Mouse (Mus musculus): ENCODE results near the gene Tec. TPM values are rescaled to one million over a fixed set of nuclear protein-coding genes. Genes with fewer than 3 reads are reported as not detected.
A peak's percentile ranks its signal among the peaks of the same experiment; 100 is the strongest.

Tec gene
- polyA plus RNA-seq, 1 experiment from 2014 or later = 3.3 TPM

- no peaks in the 10 kb centered on the region; the same call in 1 of the 2 replicates for H3K9me3 ChIP-seq (ENCODE audit: control insufficient read depth, low read length)
- H3K27ac ChIP-seq (ENCODE audit: low read depth, low read length) = no peak overlapping the region
- H3K27me3 ChIP-seq (ENCODE audit: control insufficient read depth, insufficient read depth, low read length) = no peaks in the 10 kb centered on the region
- 0 out of 2 replicates have a peak, but pooled peaks cover 3% of the 10 kb centered on the region for H3K4me1 ChIP-seq (ENCODE audit: control insufficient read depth, insufficient read depth, low read length)
- H3K4me2 ChIP-seq = no peak overlapping the region
- WGBS = 89% methylated on average over 3 of the region's 3 CpGs
- no peak overlapping the region for H3K4me3 ChIP-seq (ENCODE audit: low read depth, low read length)
- H3K36me3 ChIP-seq (ENCODE audit: control insufficient read depth, insufficient read depth, low read length) = no peaks in the 10 kb centered on the region
- no peak for ATAC-seq (ENCODE audit: low FRiP score)
- DNase-seq (ENCODE audit: low spot score, missing footprints) = no peak
- no peak overlapping the region for H3K9ac ChIP-seq (ENCODE audit: low read length)
These were observed 56.0 kb downstream of the Tec start for GRCm38 (mm10) chr5:72812328-72812727.

- DNase-seq (ENCODE audit: low spot score, missing footprints) (no peak), ATAC-seq (ENCODE audit: low FRiP score) (no peak)
- WGBS = 90% methylated on average over 3 of the region's 3 CpGs
- H3K27me3 ChIP-seq (ENCODE audit: control insufficient read depth, insufficient read depth, low read length) = no peaks in the 10 kb centered on the region
- no peak overlapping the region for H3K27ac ChIP-seq (ENCODE audit: low read depth, low read length)
- no peaks in the 10 kb centered on the region for H3K36me3 ChIP-seq (ENCODE audit: control insufficient read depth, insufficient read depth, low read length)
- H3K9me3 ChIP-seq (ENCODE audit: control insufficient read depth, low read length) = no peaks in the 10 kb centered on the region; the same call in 1 of the 2 replicates
- H3K4me2 ChIP-seq = no peak overlapping the region
- no peak overlapping the region for H3K4me3 ChIP-seq (ENCODE audit: low read depth, low read length)
- H3K4me1 ChIP-seq (ENCODE audit: control insufficient read depth, insufficient read depth, low read length) = 0 out of 2 replicates have a peak, but pooled peaks cover 3% of the 10 kb centered on the region
- no peak overlapping the region for H3K9ac ChIP-seq (ENCODE audit: low read length)
These were observed 56.9 kb downstream of the Tec start for GRCm38 (mm10) chr5:72811397-72811796.

- H3K4me1 ChIP-seq (ENCODE audit: control insufficient read depth, insufficient read depth, low read length) = 0 out of 2 replicates have a peak, but pooled peaks cover 3% of the 10 kb centered on the region
- 92% methylated on average over 8 of the region's 8 CpGs for WGBS
- ATAC-seq (ENCODE audit: low FRiP score) = no peak
- no peaks in the 10 kb centered on the region for H3K27me3 ChIP-seq (ENCODE audit: control insufficient read depth, insufficient read depth, low read length)
- DNase-seq (ENCODE audit: low spot score, missing footprints) = peak; percentile 75
- no peaks in the 10 kb centered on the region for H3K36me3 ChIP-seq (ENCODE audit: control insufficient read depth, insufficient read depth, low read length)
- H3K27ac ChIP-seq (ENCODE audit: low read depth, low read length) = no peak overlapping the region
- no peak overlapping the region for H3K9ac ChIP-seq (ENCODE audit: low read length)
- H3K4me2 ChIP-seq = no peak overlapping the region
- H3K4me3 ChIP-seq (ENCODE audit: low read depth, low read length) = no peak overlapping the region
- no peaks in the 10 kb centered on the region; the same call in 1 of the 2 replicates for H3K9me3 ChIP-seq (ENCODE audit: control insufficient read depth, low read length)
These were observed 57.3 kb downstream of the Tec start for GRCm38 (mm10) chr5:72810990-72811389.

GRCm38 (mm10) chr5:72809480-72809879 is 58.8 kb downstream of the Tec start:
- Histone ChIP-seq H3K9me3 (ENCODE audit: control insufficient read depth, low read length) (no peaks in the 10 kb centered on the region; the same call in 1 of the 2 replicates), H3K4me3 (ENCODE audit: low read depth, low read length) (no peak overlapping the region), H3K27ac (ENCODE audit: low read depth, low read length) (0 out of 2 replicates have a peak overlapping the region, but pooled peaks have one; percentile 9), H3K9ac (ENCODE audit: low read length) (no peak overlapping the region), H3K36me3 (ENCODE audit: control insufficient read depth, insufficient read depth, low read length) (no peaks in the 10 kb centered on the region), H3K4me2 (no peak overlapping the region), H3K4me1 (ENCODE audit: control insufficient read depth, insufficient read depth, low read length) (0 out of 2 replicates have a peak, but pooled peaks cover 3% of the 10 kb centered on the region), H3K27me3 (ENCODE audit: control insufficient read depth, insufficient read depth, low read length) (no peaks in the 10 kb centered on the region)
- WGBS = 50% methylated on average over 2 of the region's 2 CpGs
- DNase-seq (ENCODE audit: low spot score, missing footprints) (no peak), ATAC-seq (ENCODE audit: low FRiP score) (peak; percentile 61; the same call in 1 of the 2 replicates)

- no peak overlapping the region; the same call in 1 of the 2 replicates for H3K27ac ChIP-seq (ENCODE audit: low read depth, low read length)
- ATAC-seq (ENCODE audit: low FRiP score) = no peak
- peak; percentile 85 for DNase-seq (ENCODE audit: low spot score, missing footprints)
- no peaks in the 10 kb centered on the region; the same call in 1 of the 2 replicates for H3K9me3 ChIP-seq (ENCODE audit: control insufficient read depth, low read length)
- WGBS = 58% methylated on average over 14 of the region's 14 CpGs
- H3K4me3 ChIP-seq (ENCODE audit: low read depth, low read length) = no peak overlapping the region
- H3K4me2 ChIP-seq = no peak overlapping the region
- no peaks in the 10 kb centered on the region for H3K27me3 ChIP-seq (ENCODE audit: control insufficient read depth, insufficient read depth, low read length)
- no peaks in the 10 kb centered on the region for H3K36me3 ChIP-seq (ENCODE audit: control insufficient read depth, insufficient read depth, low read length)
- 0 out of 2 replicates have a peak, but pooled peaks cover 3% of the 10 kb centered on the region for H3K4me1 ChIP-seq (ENCODE audit: control insufficient read depth, insufficient read depth, low read length)
- H3K9ac ChIP-seq (ENCODE audit: low read length) = no peak overlapping the region; the same call in 1 of the 2 replicates
These were observed 59.7 kb downstream of the Tec start for GRCm38 (mm10) chr5:72808456-72809111.

- Histone ChIP-seq H3K36me3 (ENCODE audit: control insufficient read depth, insufficient read depth, low read length) (no peaks in the 10 kb centered on the region), H3K4me1 (ENCODE audit: control insufficient read depth, insufficient read depth, low read length) (no peaks in the 10 kb centered on the region), H3K4me3 (ENCODE audit: low read depth, low read length) (no peak overlapping the region), H3K27me3 (ENCODE audit: control insufficient read depth, insufficient read depth, low read length) (no peaks in the 10 kb centered on the region), H3K27ac (ENCODE audit: low read depth, low read length) (no peak overlapping the region), H3K9ac (ENCODE audit: low read length) (no peak overlapping the region), H3K9me3 (ENCODE audit: control insufficient read depth, low read length) (no peaks in the 10 kb centered on the region), H3K4me2 (no peak overlapping the region)
- DNase-seq (ENCODE audit: low spot score, missing footprints) (no peak), ATAC-seq (ENCODE audit: low FRiP score) (no peak)
- WGBS = 73% methylated on average over 5 of the region's 5 CpGs
These were observed 65.4 kb downstream of the Tec start for GRCm38 (mm10) chr5:72802851-72803250.

GRCm38 (mm10) chr5:72798563-72798962 is 69.7 kb downstream of the Tec start:
- H3K36me3 ChIP-seq (ENCODE audit: control insufficient read depth, insufficient read depth, low read length) = no peaks in the 10 kb centered on the region
- no peak overlapping the region for H3K4me3 ChIP-seq (ENCODE audit: low read depth, low read length)
- H3K9me3 ChIP-seq (ENCODE audit: control insufficient read depth, low read length) = no peaks in the 10 kb centered on the region
- H3K4me1 ChIP-seq (ENCODE audit: control insufficient read depth, insufficient read depth, low read length) = peaks cover 3% of the 10 kb centered on the region; the same call in 1 of the 2 replicates
- no peak overlapping the region for H3K27ac ChIP-seq (ENCODE audit: low read depth, low read length)
- H3K9ac ChIP-seq (ENCODE audit: low read length) = no peak overlapping the region
- H3K27me3 ChIP-seq (ENCODE audit: control insufficient read depth, insufficient read depth, low read length) = no peaks in the 10 kb centered on the region
- no peak overlapping the region for H3K4me2 ChIP-seq
- WGBS = 68% methylated on average over 4 of the region's 4 CpGs
- ATAC-seq (ENCODE audit: low FRiP score) = no peak
- peak; percentile 35 for DNase-seq (ENCODE audit: low spot score, missing footprints)

- no peak for DNase-seq (ENCODE audit: low spot score, missing footprints)
- no peak for ATAC-seq (ENCODE audit: low FRiP score)
- Histone ChIP-seq H3K36me3 (ENCODE audit: control insufficient read depth, insufficient read depth, low read length) (no peaks in the 10 kb centered on the region), H3K4me3 (ENCODE audit: low read depth, low read length) (no peak overlapping the region), H3K4me2 (no peak overlapping the region), H3K27ac (ENCODE audit: low read depth, low read length) (no peak overlapping the region), H3K9ac (ENCODE audit: low read length) (peak overlapping the region; percentile 14; the same call in 1 of the 2 replicates), H3K9me3 (ENCODE audit: control insufficient read depth, low read length) (no peaks in the 10 kb centered on the region), H3K27me3 (ENCODE audit: control insufficient read depth, insufficient read depth, low read length) (no peaks in the 10 kb centered on the region), H3K4me1 (ENCODE audit: control insufficient read depth, insufficient read depth, low read length) (peaks cover 3% of the 10 kb centered on the region; the same call in 1 of the 2 replicates)
- 69% methylated on average over 14 of the region's 14 CpGs for WGBS
These were observed 72.1 kb downstream of the Tec start for GRCm38 (mm10) chr5:72796186-72796613.

- WGBS = 82% methylated on average over 3 of the region's 3 CpGs
- H3K4me3 ChIP-seq (ENCODE audit: low read depth, low read length) = no peak overlapping the region
- no peak overlapping the region for H3K27ac ChIP-seq (ENCODE audit: low read depth, low read length)
- H3K9ac ChIP-seq (ENCODE audit: low read length) = no peak overlapping the region
- no peaks in the 10 kb centered on the region for H3K36me3 ChIP-seq (ENCODE audit: control insufficient read depth, insufficient read depth, low read length)
- no peak for ATAC-seq (ENCODE audit: low FRiP score)
- no peaks in the 10 kb centered on the region for H3K27me3 ChIP-seq (ENCODE audit: control insufficient read depth, insufficient read depth, low read length)
- H3K4me1 ChIP-seq (ENCODE audit: control insufficient read depth, insufficient read depth, low read length) = peaks cover 3% of the 10 kb centered on the region; the same call in 1 of the 2 replicates
- no peak overlapping the region for H3K4me2 ChIP-seq
- peak; percentile 17 for DNase-seq (ENCODE audit: low spot score, missing footprints)
- H3K9me3 ChIP-seq (ENCODE audit: control insufficient read depth, low read length) = no peaks in the 10 kb centered on the region
These were observed 74.9 kb downstream of the Tec start for GRCm38 (mm10) chr5:72793309-72793850.
